Mouse (Mus musculus): ENCODE measurements at regions not wholly inside any gene's neighbourhood (a gene's known extent, or its start where the extent isn't known, plus 50 kb on each side); places are given as distances from the start of the nearest gene placed in this dataset.
A peak's percentile ranks its signal among the peaks of the same experiment; 100 is the strongest.

DNA sequence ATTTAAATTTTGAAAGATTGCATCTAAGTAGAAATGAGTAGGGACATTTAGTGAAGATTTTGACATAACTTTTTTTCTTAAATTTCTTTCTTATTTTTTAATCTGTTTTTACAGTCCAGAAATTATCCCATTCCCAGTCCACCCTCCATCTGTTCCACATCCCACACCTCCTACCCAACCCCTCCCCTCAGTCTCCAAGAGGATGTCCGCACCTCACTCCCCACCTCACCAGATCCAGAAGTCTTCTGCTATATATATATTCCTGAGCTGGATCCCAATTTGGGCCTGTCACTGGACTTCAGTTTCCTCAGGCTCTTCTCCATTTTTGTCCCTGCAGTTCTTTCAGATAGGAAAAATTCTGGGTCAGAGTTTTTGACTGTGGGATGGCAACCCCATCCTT lies 3879.6 kb upstream of the Gm7489 start:
- H3K36me3 ChIP-seq, result no peaks in the 10 kb centered on the region
- ATAC-seq (ENCODE audit: insufficient number of reproducible peaks, insufficient read depth, low FRiP score, low TSS enrichment, low read depth), result no peak
- H3K9me3 ChIP-seq, result no peaks in the 10 kb centered on the region
- H3K4me2 ChIP-seq, result no peak overlapping the region
- H3K27ac ChIP-seq, result no peak overlapping the region
- H3K9ac ChIP-seq (replicated peaks), result no peak overlapping the region
- no peaks in the 10 kb centered on the region for H3K27me3 ChIP-seq
- H3K4me3 ChIP-seq (replicated peaks), result no peak overlapping the region
- H3K4me1 ChIP-seq (replicated peaks), result no peaks in the 10 kb centered on the region
- 97% methylated on average over 1 of the region's 1 CpGs for WGBS

DNA sequence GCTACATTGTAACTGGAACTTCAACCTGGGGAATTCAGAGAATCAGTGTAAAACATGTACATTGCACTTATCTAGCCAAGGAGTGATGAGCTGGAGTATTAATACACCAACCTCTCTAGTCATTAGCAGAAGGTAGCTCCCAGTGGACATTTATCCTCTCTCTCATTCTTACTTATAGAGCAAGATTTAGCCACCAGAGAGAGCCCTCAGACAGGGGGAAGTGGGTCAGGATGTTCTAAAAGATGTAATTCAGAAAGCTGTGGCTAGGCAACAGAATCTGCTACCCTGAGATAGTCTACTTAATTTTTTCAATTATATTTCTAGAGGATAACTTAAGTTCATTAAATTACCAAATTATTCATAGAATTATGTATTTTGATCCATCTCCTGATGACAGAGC lies 3838.1 kb upstream of the Gm7489 start:
- Histone ChIP-seq H3K9me3 (no peaks in the 10 kb centered on the region), H3K4me1 (replicated peaks) (no peaks in the 10 kb centered on the region), H3K27me3 (no peaks in the 10 kb centered on the region), H3K9ac (replicated peaks) (no peak overlapping the region), H3K4me2 (no peak overlapping the region), H3K4me3 (replicated peaks) (no peak overlapping the region), H3K36me3 (no peaks in the 10 kb centered on the region), H3K27ac (no peak overlapping the region)
- ATAC-seq (ENCODE audit: insufficient number of reproducible peaks, insufficient read depth, low FRiP score, low TSS enrichment, low read depth), result no peak

DNA sequence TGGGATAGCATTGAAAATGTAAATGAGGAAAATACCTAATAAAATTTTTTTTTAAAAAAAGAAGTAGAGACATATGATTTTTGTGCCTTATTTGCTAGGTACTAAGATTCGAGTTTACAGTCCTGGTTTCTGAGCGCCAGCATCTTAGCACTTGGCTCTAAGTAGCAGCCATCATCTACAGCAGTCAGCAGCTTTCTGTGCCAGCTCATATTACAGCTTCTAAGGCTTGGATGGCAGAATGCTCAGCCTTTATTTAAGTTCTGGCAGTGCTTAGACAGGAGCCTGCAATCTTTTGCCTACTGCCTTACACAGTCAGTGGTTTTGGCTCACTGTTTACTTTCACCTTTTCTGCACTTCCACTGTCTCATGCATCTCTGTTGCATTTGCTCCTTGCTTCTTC lies 3831.2 kb upstream of the Gm7489 start:
- H3K4me2 ChIP-seq, result no peak overlapping the region
- no peak overlapping the region for H3K9ac ChIP-seq (replicated peaks)
- peak; percentile 68; the same call in 1 of the 2 replicates for ATAC-seq (ENCODE audit: insufficient number of reproducible peaks, insufficient read depth, low FRiP score, low TSS enrichment, low read depth)
- no peaks in the 10 kb centered on the region for H3K36me3 ChIP-seq
- no peak overlapping the region for H3K4me3 ChIP-seq (replicated peaks)
- H3K9me3 ChIP-seq, result no peaks in the 10 kb centered on the region
- H3K27me3 ChIP-seq, result no peaks in the 10 kb centered on the region
- peak overlapping the region; percentile 62 for H3K27ac ChIP-seq
- peaks cover 7% of the 10 kb centered on the region for H3K4me1 ChIP-seq (replicated peaks)
- 71% methylated on average over 2 of the region's 2 CpGs for WGBS

DNA sequence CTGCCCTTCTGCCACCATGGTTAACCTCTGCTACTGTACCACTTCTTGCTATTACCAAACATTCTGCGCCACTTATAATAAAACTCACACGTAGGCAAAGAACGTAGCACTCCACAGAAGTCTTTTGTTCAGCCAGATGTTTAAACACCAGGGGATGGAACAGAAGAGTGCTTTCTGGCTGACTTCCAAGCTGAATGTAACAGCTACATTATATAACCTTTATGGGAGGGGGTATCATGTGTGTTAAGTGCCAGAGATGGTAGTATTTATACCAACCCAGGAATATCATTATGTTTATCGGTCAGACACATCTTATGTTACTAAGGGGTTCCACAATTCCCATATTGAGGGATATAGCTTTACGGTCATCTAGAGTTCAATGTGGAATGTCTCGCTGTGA lies 3830.8 kb upstream of the Gm7489 start:
- Histone ChIP-seq H3K4me2 (no peak overlapping the region), H3K4me3 (replicated peaks) (no peak overlapping the region), H3K9ac (replicated peaks) (no peak overlapping the region), H3K27ac (peak overlapping the region; percentile 62), H3K27me3 (no peaks in the 10 kb centered on the region), H3K9me3 (no peaks in the 10 kb centered on the region), H3K4me1 (replicated peaks) (peaks cover 7% of the 10 kb centered on the region), H3K36me3 (no peaks in the 10 kb centered on the region)
- ATAC-seq (ENCODE audit: insufficient number of reproducible peaks, insufficient read depth, low FRiP score, low TSS enrichment, low read depth), result peak; percentile 52; the same call in 1 of the 2 replicates
- 54% methylated on average over 6 of the region's 6 CpGs for WGBS

DNA sequence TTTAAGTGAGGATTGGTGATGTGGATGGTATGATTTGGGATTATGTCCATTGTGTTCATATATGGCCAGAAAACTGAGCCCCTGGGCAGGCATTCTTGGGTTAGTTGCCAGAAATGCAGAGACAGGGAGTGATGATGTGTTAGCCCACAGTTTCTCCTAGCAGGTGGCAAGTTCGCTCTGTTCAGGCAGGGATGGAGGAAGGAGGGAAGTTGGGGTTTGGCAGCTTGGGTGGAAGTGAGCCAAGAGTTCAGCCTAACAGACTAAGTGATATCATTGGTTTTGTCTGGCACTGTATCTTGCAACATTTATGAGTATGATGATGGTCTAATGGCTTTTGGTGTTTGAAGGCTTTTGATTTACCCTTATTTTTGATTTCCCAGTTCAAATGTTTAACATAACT lies 3806.5 kb upstream of the Gm7489 start:
- no peak overlapping the region for H3K27ac ChIP-seq
- no peaks in the 10 kb centered on the region for H3K36me3 ChIP-seq
- no peaks in the 10 kb centered on the region for H3K4me1 ChIP-seq (replicated peaks)
- no peak overlapping the region for H3K4me3 ChIP-seq (replicated peaks)
- H3K27me3 ChIP-seq, result no peaks in the 10 kb centered on the region
- H3K9ac ChIP-seq (replicated peaks), result no peak overlapping the region
- ATAC-seq (ENCODE audit: insufficient number of reproducible peaks, insufficient read depth, low FRiP score, low TSS enrichment, low read depth), result no peak
- no peaks in the 10 kb centered on the region for H3K9me3 ChIP-seq
- no peak overlapping the region for H3K4me2 ChIP-seq
- 79% methylated on average over 1 of the region's 1 CpGs for WGBS

DNA sequence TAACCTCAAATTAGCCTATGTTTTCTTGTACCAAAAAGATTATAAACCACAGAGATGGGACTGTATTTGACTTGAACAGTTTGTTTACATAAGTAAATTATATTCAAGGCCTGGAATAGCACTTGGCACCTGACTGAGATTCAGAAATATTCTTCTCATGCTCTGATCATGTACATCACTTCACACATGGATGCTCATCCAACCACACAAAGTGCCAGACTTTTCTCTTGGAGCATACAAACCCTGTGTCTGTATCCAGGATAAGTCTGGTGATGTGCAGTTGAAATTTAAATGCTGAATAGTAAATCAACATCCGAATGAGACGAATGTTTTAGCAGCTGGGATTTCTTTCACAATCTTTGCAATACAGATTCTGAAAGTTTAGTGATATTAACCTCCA lies 3802.3 kb upstream of the Gm7489 start:
- no peak for ATAC-seq (ENCODE audit: insufficient number of reproducible peaks, insufficient read depth, low FRiP score, low TSS enrichment, low read depth)
- H3K4me3 ChIP-seq (replicated peaks), result no peak overlapping the region
- no peak overlapping the region for H3K27ac ChIP-seq
- H3K9me3 ChIP-seq, result no peaks in the 10 kb centered on the region
- no peak overlapping the region for H3K4me2 ChIP-seq
- H3K9ac ChIP-seq (replicated peaks), result no peak overlapping the region
- no peaks in the 10 kb centered on the region for H3K36me3 ChIP-seq
- H3K27me3 ChIP-seq, result no peaks in the 10 kb centered on the region
- H3K4me1 ChIP-seq (replicated peaks), result no peaks in the 10 kb centered on the region
- 88% methylated on average over 2 of the region's 2 CpGs for WGBS

DNA sequence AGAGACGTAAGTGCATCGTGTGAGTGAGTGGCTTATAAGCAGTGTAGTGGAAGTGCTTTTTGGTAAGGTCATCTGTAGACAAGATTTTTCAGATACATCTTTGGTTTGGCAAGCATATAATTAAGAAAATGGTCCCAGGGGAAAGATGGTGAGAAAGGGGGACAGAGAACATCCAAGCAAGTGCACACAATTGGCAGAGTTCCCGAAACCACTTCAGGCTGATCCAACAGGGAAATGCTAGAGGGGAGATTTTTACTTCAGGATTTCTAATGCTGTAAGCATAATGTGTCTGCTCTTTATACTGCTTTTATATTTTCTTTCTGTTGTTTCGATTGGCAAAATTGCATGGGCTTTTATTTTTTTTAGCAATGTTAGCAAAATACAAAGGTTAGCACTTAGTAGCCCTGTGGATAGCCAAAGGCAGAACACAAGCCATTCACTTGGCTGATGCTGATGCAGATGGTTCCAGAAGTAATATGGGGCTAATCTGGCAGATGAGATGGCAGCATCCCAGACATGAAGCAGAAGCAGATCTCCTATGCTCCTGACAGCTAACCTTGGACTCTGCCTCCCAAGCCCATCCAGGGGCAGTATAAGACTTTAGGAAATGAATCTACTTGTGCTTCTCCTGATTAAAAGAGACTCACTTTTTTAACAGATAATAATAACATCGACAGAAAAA lies 3782.0 kb upstream of the Gm7489 start:
- 88% methylated on average over 5 of the region's 5 CpGs for WGBS
- Histone ChIP-seq H3K4me3 (replicated peaks) (no peak overlapping the region), H3K36me3 (no peaks in the 10 kb centered on the region), H3K4me1 (replicated peaks) (no peaks in the 10 kb centered on the region), H3K27me3 (no peaks in the 10 kb centered on the region), H3K27ac (no peak overlapping the region), H3K4me2 (no peak overlapping the region), H3K9ac (replicated peaks) (no peak overlapping the region), H3K9me3 (no peaks in the 10 kb centered on the region)
- no peak for ATAC-seq (ENCODE audit: insufficient number of reproducible peaks, insufficient read depth, low FRiP score, low TSS enrichment, low read depth)

DNA sequence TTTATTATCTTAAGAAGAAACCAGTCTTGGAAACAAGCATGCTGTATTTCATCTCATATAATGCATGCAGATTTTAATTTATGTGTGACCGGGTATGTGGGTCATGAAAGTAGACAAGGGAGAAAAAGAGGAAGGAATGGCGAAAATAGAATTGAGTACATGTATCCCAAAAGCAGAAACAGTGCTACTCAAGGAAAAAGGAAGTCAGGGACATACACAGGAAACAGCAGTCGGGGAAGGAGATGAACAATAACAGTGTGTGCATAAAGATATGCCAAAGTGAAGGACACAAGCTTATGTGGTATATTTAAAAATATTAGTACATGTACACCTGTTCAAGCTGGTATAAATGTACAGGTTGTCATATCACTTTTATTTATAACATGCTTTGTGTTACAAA lies 3775.8 kb upstream of the Gm7489 start:
- no peaks in the 10 kb centered on the region for H3K27me3 ChIP-seq
- WGBS, result 84% methylated on average over 3 of the region's 3 CpGs
- no peaks in the 10 kb centered on the region for H3K4me1 ChIP-seq (replicated peaks)
- no peaks in the 10 kb centered on the region for H3K36me3 ChIP-seq
- no peak overlapping the region for H3K27ac ChIP-seq
- no peak overlapping the region for H3K4me2 ChIP-seq
- ATAC-seq (ENCODE audit: insufficient number of reproducible peaks, insufficient read depth, low FRiP score, low TSS enrichment, low read depth), result no peak
- no peak overlapping the region for H3K4me3 ChIP-seq (replicated peaks)
- H3K9ac ChIP-seq (replicated peaks), result no peak overlapping the region
- H3K9me3 ChIP-seq, result no peaks in the 10 kb centered on the region

DNA sequence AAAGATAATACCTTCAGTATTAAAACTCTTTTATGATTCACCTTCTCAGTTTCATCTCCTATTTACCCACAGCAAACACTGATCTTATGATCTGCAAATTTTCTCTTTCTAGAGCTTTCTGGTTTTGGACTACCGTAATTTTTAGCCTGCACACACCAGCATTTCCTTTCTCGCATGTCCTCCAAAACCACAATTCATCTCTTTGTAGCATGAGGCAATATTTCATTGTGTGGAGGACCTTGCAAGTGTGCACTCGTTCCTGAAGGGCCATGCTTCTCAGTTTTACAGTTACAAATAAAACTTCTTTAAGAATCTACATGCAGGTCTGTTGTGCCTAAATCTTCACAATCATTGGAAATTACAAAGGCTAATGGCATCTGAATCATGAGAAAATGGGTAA lies 3730.8 kb upstream of the Gm7489 start:
- ATAC-seq (ENCODE audit: insufficient number of reproducible peaks, insufficient read depth, low FRiP score, low TSS enrichment, low read depth), result no peak
- 80% methylated on average over 3 of the region's 3 CpGs for WGBS
- no peak overlapping the region for H3K4me3 ChIP-seq (replicated peaks)
- H3K27ac ChIP-seq, result no peak overlapping the region
- no peak overlapping the region for H3K4me2 ChIP-seq
- no peaks in the 10 kb centered on the region for H3K4me1 ChIP-seq (replicated peaks)
- H3K9ac ChIP-seq (replicated peaks), result no peak overlapping the region
- H3K27me3 ChIP-seq, result no peaks in the 10 kb centered on the region
- H3K36me3 ChIP-seq, result no peaks in the 10 kb centered on the region
- H3K9me3 ChIP-seq, result no peaks in the 10 kb centered on the region

DNA sequence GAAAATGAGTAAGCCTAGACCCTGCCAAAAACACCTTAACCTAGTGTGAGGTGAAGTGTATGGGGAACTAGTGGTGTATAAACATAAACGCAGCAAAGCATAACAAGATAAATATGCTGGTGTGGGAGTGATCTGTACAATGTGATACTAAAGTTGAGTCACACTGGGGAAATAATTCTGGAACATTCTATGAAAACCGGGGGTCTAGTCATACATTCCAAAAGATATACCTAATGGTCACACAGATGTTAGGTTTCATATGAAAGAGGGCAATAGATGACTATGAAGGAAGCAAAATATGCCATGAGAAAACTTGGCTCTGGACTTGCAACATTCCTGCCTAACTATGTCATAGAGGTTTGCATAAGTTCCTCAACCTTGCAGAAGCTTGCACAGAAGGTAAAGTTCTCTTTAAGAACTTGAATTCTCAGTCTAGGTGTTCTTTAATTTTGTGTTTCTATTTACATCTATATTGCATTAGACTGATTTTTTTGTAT lies 3712.4 kb upstream of the Gm7489 start:
- Histone ChIP-seq H3K27me3 (no peaks in the 10 kb centered on the region), H3K4me3 (replicated peaks) (no peak overlapping the region), H3K27ac (no peak overlapping the region), H3K4me1 (replicated peaks) (no peaks in the 10 kb centered on the region), H3K9ac (replicated peaks) (no peak overlapping the region), H3K9me3 (no peaks in the 10 kb centered on the region), H3K36me3 (no peaks in the 10 kb centered on the region), H3K4me2 (no peak overlapping the region)
- ATAC-seq (ENCODE audit: insufficient number of reproducible peaks, insufficient read depth, low FRiP score, low TSS enrichment, low read depth), result no peak
- WGBS, result 92% methylated on average over 2 of the region's 2 CpGs

DNA sequence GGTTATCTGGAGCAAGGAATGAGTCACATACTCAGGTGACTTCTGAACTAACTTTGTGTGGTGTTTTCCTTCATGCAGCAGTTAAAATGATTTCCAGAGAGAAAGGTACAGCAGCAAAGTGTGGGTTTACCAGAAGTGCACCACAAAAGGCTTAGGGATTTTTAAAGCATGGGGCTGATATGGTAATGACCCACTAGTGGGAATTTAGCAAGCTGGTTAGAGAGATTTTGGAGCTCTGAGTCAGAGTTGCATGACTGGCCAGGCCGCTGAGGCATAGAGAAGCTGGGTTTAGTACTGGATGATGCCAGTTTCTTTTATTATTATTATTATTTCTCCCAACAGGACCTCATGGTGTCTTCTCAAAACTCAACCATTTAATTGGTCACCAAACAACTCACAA lies 3701.5 kb upstream of the Gm7489 start:
- Histone ChIP-seq H3K36me3 (no peaks in the 10 kb centered on the region), H3K27ac (no peak overlapping the region), H3K27me3 (no peaks in the 10 kb centered on the region), H3K4me2 (no peak overlapping the region), H3K9ac (replicated peaks) (no peak overlapping the region), H3K9me3 (peaks cover 3% of the 10 kb centered on the region; the same call in 1 of the 2 replicates), H3K4me3 (replicated peaks) (no peak overlapping the region), H3K4me1 (replicated peaks) (no peaks in the 10 kb centered on the region)
- no peak for ATAC-seq (ENCODE audit: insufficient number of reproducible peaks, insufficient read depth, low FRiP score, low TSS enrichment, low read depth)
- 85% methylated on average over 1 of the region's 1 CpGs for WGBS
